Mouse (Mus musculus): Measurements from ENCODE around the gene Banf1. TPM values are rescaled to one million over a fixed set of nuclear protein-coding genes. Genes with fewer than 3 reads are reported as not detected.
A peak's percentile ranks its signal among the peaks of the same experiment; 100 is the strongest.
"Not testable (repeated sequence)": the region's sequence is repeated elsewhere in the genome, so short reads cannot be mapped to it uniquely, and the experiment has no call there.

Banf1 gene
- total RNA-seq (2021), result 100 to 1,000 TPM; 127 to 129 TPM
- long read RNA-seq, experiment 1, transcript Banf1-201 (3 exons, 1,261 nt), result major isoform, 17 of 31 reads
- long read RNA-seq, experiment 1, partial matches to known transcripts, result 6 of 31 reads
- long read RNA-seq, experiment 1, other reads (novel, unspliced or antisense), result 3 of 31 reads
- long read RNA-seq, experiment 2, transcript Banf1-204 (2 exons, 743 nt), result minor isoform, 5 of 94 reads
- long read RNA-seq, experiment 2, transcript Banf1-201 (3 exons, 1,261 nt), result major isoform, 63 of 94 reads
- long read RNA-seq, experiment 2, partial matches to known transcripts, result 18 of 94 reads
- long read RNA-seq, experiment 2, other reads (novel, unspliced or antisense), result 5 of 94 reads

GRCm38 (mm10) chr19:5367053-5367359, at the start of gene Banf1:
Gene Banf1 (minus strand): TSS chr19:5367168.
- DNase-seq (ENCODE audit: low spot score in 2 of 2), result no peak

GRCm38 (mm10) chr19:5414534-5414957, 47.6 kb upstream of the Banf1 start:
- DNase-seq (ENCODE audit: low spot score in 2 of 2), result no peak

- no peak for DNase-seq (ENCODE audit: low spot score in 2 of 2)
Measured at GRCm38 (mm10) chr19:5413840-5414239, 46.9 kb upstream of the Banf1 start.

- no peak for DNase-seq (ENCODE audit: low spot score in 2 of 2)
Measured at GRCm38 (mm10) chr19:5411961-5412360, 45.0 kb upstream of the Banf1 start.

- DNase-seq (ENCODE audit: low spot score in 2 of 2), result no peak
Measured at GRCm38 (mm10) chr19:5410641-5411040, 43.7 kb upstream of the Banf1 start.

GRCm38 (mm10) chr19:5409068-5409467, 42.1 kb upstream of the Banf1 start:
- DNase-seq (ENCODE audit: low spot score in 2 of 2), result no peak

GRCm38 (mm10) chr19:5408057-5409001, 41.4 kb upstream of the Banf1 start:
- no peak for DNase-seq (ENCODE audit: low spot score in 2 of 2)

- DNase-seq (ENCODE audit: low spot score in 2 of 2), result peak in 1 of 2 experiments; percentile 56
Measured at GRCm38 (mm10) chr19:5407133-5407532, 40.2 kb upstream of the Banf1 start.

GRCm38 (mm10) chr19:5406531-5407126, 39.7 kb upstream of the Banf1 start:
- DNase-seq (ENCODE audit: low spot score in 2 of 2), result not testable (repeated sequence)

- no peak for DNase-seq (ENCODE audit: low spot score in 2 of 2)
Measured at GRCm38 (mm10) chr19:5405924-5406323, 39.0 kb upstream of the Banf1 start.

GRCm38 (mm10) chr19:5402293-5402692, 35.3 kb upstream of the Banf1 start, which contains the start of gene Tsga10ip:
Gene Tsga10ip (minus strand): TSS chr19:5402526.
- DNase-seq (ENCODE audit: low spot score in 2 of 2), result no peak

- DNase-seq (ENCODE audit: low spot score in 2 of 2), result not testable (repeated sequence)
Measured at GRCm38 (mm10) chr19:5401073-5401472, 34.1 kb upstream of the Banf1 start.

- no peak for DNase-seq (ENCODE audit: low spot score in 2 of 2)
Measured at GRCm38 (mm10) chr19:5395371-5395770, 28.4 kb upstream of the Banf1 start.

GRCm38 (mm10) chr19:5394168-5394567, 27.2 kb upstream of the Banf1 start:
- DNase-seq (ENCODE audit: low spot score in 2 of 2), result no peak

- DNase-seq (ENCODE audit: low spot score in 2 of 2), result peak; percentile 79 to 81
Measured at GRCm38 (mm10) chr19:5392892-5393291, 25.9 kb upstream of the Banf1 start.

GRCm38 (mm10) chr19:5390416-5390815, 23.4 kb upstream of the Banf1 start:
- DNase-seq (ENCODE audit: low spot score in 2 of 2), result no peak

GRCm38 (mm10) chr19:5389647-5390046, 22.7 kb upstream of the Banf1 start:
- DNase-seq (ENCODE audit: low spot score in 2 of 2), result no peak

- peak; percentile 88 to 89 for DNase-seq (ENCODE audit: low spot score in 2 of 2)
Measured at GRCm38 (mm10) chr19:5388588-5389242, 21.7 kb upstream of the Banf1 start, which contains the start of gene Sart1. Gene Sart1 (minus strand): TSS chr19:5388703.

GRCm38 (mm10) chr19:5388011-5388441, 21.1 kb upstream of the Banf1 start:
- DNase-seq (ENCODE audit: low spot score in 2 of 2), result no peak

- DNase-seq (ENCODE audit: low spot score in 2 of 2), result no peak
Measured at GRCm38 (mm10) chr19:5384715-5385114, 17.7 kb upstream of the Banf1 start.

- DNase-seq (ENCODE audit: low spot score in 2 of 2), result no peak
Measured at GRCm38 (mm10) chr19:5383326-5383725, 16.4 kb upstream of the Banf1 start.

All from adrenal gland, adult 18-20 months (tissue).